Mouse (Mus musculus): ENCODE measurements around the gene Olfr221.

DNA sequence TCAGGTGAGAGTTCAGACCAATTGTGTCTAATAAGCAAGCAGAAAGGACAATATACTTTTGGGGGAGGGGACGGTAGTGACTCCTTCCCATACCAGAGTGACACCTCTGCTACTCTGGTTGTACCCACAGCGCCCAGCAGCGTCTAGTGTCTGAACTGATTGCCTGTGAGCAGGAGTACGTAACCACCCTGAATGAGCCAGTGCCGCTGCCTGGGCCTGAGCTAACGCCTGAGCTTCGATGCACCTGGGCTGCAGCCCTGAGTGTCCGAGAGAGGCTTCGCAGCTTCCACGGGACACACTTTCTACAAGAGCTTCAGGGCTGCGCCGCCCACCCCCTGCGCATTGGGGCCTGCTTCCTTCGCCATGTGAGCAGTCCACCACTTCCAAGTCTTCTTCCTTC, 44.8 kb downstream of the Olfr221 start:
- no peak for TF ChIP-seq POLR2A (IDR thresholded peaks at IDR 0.05; ENCODE audit: control insufficient read depth, low read depth, low read length)
- TF ChIP-seq CTCF (IDR thresholded peaks at IDR 0.05; ENCODE audit: control insufficient read depth, insufficient read depth, insufficient replicate concordance, low read depth, low read length) = no peak

Data from testis, adult 2 months (tissue).